Mouse (Mus musculus): ENCODE results near the gene Ccr2. TPM values are rescaled to one million over a fixed set of nuclear protein-coding genes. Genes with fewer than 3 reads are reported as not detected.

Gene Ccr2
- polyA plus RNA-seq, 1 experiment, result 0.18 TPM

GRCm38 (mm10) chr9:124137619-124138018 is 35.9 kb downstream of the Ccr2 start:
- WGBS, result 60% methylated on average over 11 of the region's 11 CpGs
- H3K4me3 ChIP-seq (ENCODE audit: low read depth, low read length), result no peak overlapping the region
- H3K4me1 ChIP-seq (ENCODE audit: control insufficient read depth, insufficient read depth, insufficient read length, low read length), result no peaks in the 10 kb centered on the region
- no peaks in the 10 kb centered on the region for H3K27me3 ChIP-seq (ENCODE audit: control insufficient read depth, insufficient read depth, low read length)
- H3K36me3 ChIP-seq (ENCODE audit: control insufficient read depth, insufficient read depth, low read length), result no peaks in the 10 kb centered on the region
- no peak for TF ChIP-seq POLR2A (IDR thresholded peaks at IDR 0.05; ENCODE audit: low read depth, low read length)
- H3K27ac ChIP-seq (ENCODE audit: insufficient read depth, low read depth, low read length), result no peak overlapping the region

- Histone ChIP-seq H3K4me3 (ENCODE audit: low read depth, low read length) (no peak overlapping the region), H3K4me1 (ENCODE audit: control insufficient read depth, insufficient read depth, insufficient read length, low read length) (no peaks in the 10 kb centered on the region), H3K27ac (ENCODE audit: insufficient read depth, low read depth, low read length) (no peak overlapping the region), H3K36me3 (ENCODE audit: control insufficient read depth, insufficient read depth, low read length) (no peaks in the 10 kb centered on the region), H3K27me3 (ENCODE audit: control insufficient read depth, insufficient read depth, low read length) (no peaks in the 10 kb centered on the region)
- TF ChIP-seq POLR2A (IDR thresholded peaks at IDR 0.05; ENCODE audit: low read depth, low read length) (no peak), CTCF (IDR thresholded peaks at IDR 0.05; ENCODE audit: extremely low read depth, insufficient read length, insufficient replicate concordance, low read depth, low read length) (no peak)
- 23% methylated on average over 4 of the region's 4 CpGs for WGBS
Observed at GRCm38 (mm10) chr9:124138055-124138775, 36.5 kb downstream of the Ccr2 start.

GRCm38 (mm10) chr9:124143678-124144077 is 41.9 kb downstream of the Ccr2 start:
- TF ChIP-seq POLR2A (IDR thresholded peaks at IDR 0.05; ENCODE audit: low read depth, low read length) (no peak), CTCF (IDR thresholded peaks at IDR 0.05; ENCODE audit: extremely low read depth, insufficient read length, insufficient replicate concordance, low read depth, low read length) (no peak)
- H3K4me1 ChIP-seq (ENCODE audit: control insufficient read depth, insufficient read depth, insufficient read length, low read length), result no peaks in the 10 kb centered on the region
- H3K27me3 ChIP-seq (ENCODE audit: control insufficient read depth, insufficient read depth, low read length), result no peaks in the 10 kb centered on the region
- WGBS, result 78% methylated on average over 1 of the region's 1 CpGs
- H3K4me3 ChIP-seq (ENCODE audit: low read depth, low read length), result no peak overlapping the region
- no peak overlapping the region for H3K27ac ChIP-seq (ENCODE audit: insufficient read depth, low read depth, low read length)
- no peaks in the 10 kb centered on the region for H3K36me3 ChIP-seq (ENCODE audit: control insufficient read depth, insufficient read depth, low read length)

- Histone ChIP-seq H3K36me3 (ENCODE audit: control insufficient read depth, insufficient read depth, low read length) (no peaks in the 10 kb centered on the region), H3K27me3 (ENCODE audit: control insufficient read depth, insufficient read depth, low read length) (no peaks in the 10 kb centered on the region), H3K4me3 (ENCODE audit: low read depth, low read length) (no peak overlapping the region), H3K27ac (ENCODE audit: insufficient read depth, low read depth, low read length) (no peak overlapping the region), H3K4me1 (ENCODE audit: control insufficient read depth, insufficient read depth, insufficient read length, low read length) (no peaks in the 10 kb centered on the region)
- no peak for TF ChIP-seq CTCF (IDR thresholded peaks at IDR 0.05; ENCODE audit: extremely low read depth, insufficient read length, insufficient replicate concordance, low read depth, low read length)
- TF ChIP-seq POLR2A (IDR thresholded peaks at IDR 0.05; ENCODE audit: low read depth, low read length), result no peak
Observed at GRCm38 (mm10) chr9:124146307-124146706, 44.6 kb downstream of the Ccr2 start.

Other genes with a start within 250 kb of the Ccr2 start
- 0.17 and 0.29 TPM in 2 replicates for gene Xcr1, start 239.9 kb upstream of the Ccr2 start, polyA plus RNA-seq (2012; rRNA removed)
- 1.2 and 1.3 TPM in 2 replicates for gene Ccr1, start 133.3 kb upstream of the Ccr2 start, polyA plus RNA-seq (2012; rRNA removed)
- not detected in 2 replicates for gene Ccr1l1, start 123.5 kb upstream of the Ccr2 start, polyA plus RNA-seq (2012; rRNA removed)
- gene Ccr3, start 80.0 kb upstream of the Ccr2 start, polyA plus RNA-seq (2012; rRNA removed), result 0.13 and 0.25 TPM in 2 replicates
- gene Ccr5, start 19.6 kb downstream of the Ccr2 start, polyA plus RNA-seq (2012; rRNA removed), result 0.09 and 0.10 TPM in 2 replicates
- 0.95 and 1.9 TPM in 2 replicates for gene 2010315B03Rik, start 210.7 kb downstream of the Ccr2 start, polyA plus RNA-seq (2012; rRNA removed)

Data from small intestine, adult 2 months (tissue).